Mouse (Mus musculus) erythroblast, embryonic 14.5 days (primary cell): ENCODE measurements around the gene Ulk3.

Source experiments
- GATA1 ChIP-seq: IDR thresholded peaks from 2 replicates; pipeline ENCODE4 v1.6.1; 2012; ENCODE audit warnings: low read length, inconsistent platforms, mixed read lengths
- TAL1 ChIP-seq: IDR thresholded peaks from 3 replicates; pipeline ENCODE4 v1.6.1; 2012; ENCODE audit warnings: low read length, inconsistent platforms, mixed read lengths

GRCm38 (mm10) chr9:57606139-57606851 lies 17.0 kb downstream of the Ulk3 start, which contains the start of gene Cplx3:
- no peak for TF ChIP-seq TAL1
- TF ChIP-seq GATA1: no peak
